Mouse (Mus musculus) limb, embryonic 15.5 days (tissue): ENCODE results near the gene Mgat4a. TPM values are rescaled to one million over a fixed set of nuclear protein-coding genes. Genes with fewer than 3 reads are reported as not detected.
A peak's percentile ranks its signal among the peaks of the same experiment; 100 is the strongest.

Experiments used
- ATAC-seq: fragments of 200-750 bp; cut with Nextera tagmentation; 2 replicates; pipeline ENCODE4 v1.8.0; 2017; ENCODE audit warnings: low read depth, moderate TSS enrichment; ENCODE audit not compliant: insufficient number of reproducible peaks, low FRiP score, low TSS enrichment
- H3K27ac ChIP-seq: fragments of 300-500 bp; sonication (generic); 2 replicates; pipeline ENCODE4 v1.5.1; 2015; ENCODE audit warnings: moderate library complexity, mild to moderate bottlenecking, inconsistent platforms
- H3K27me3 ChIP-seq: fragments of 300-500 bp; sonication (generic); 2 replicates; pipeline ENCODE4 v1.6.1; 2015; ENCODE audit warnings: inconsistent platforms
- H3K36me3 ChIP-seq: fragments of 300-500 bp; sonication (generic); 2 replicates; pipeline ENCODE4 v1.6.1; 2015; ENCODE audit warnings: inconsistent platforms
- H3K4me1 ChIP-seq: fragments of 300-500 bp; sonication (generic); 2 replicates; pipeline ENCODE4 v1.6.1; 2015; ENCODE audit warnings: inconsistent platforms
- H3K4me2 ChIP-seq: fragments of 300-500 bp; sonication (generic); 2 replicates; pipeline ENCODE4 v1.6.1; 2015; ENCODE audit warnings: mild to moderate bottlenecking, inconsistent platforms
- H3K4me3 ChIP-seq: fragments of 300-500 bp; sonication (generic); 2 replicates; pipeline ENCODE4 v1.5.1; 2015; ENCODE audit warnings: mild to moderate bottlenecking, inconsistent platforms
- H3K9ac ChIP-seq: fragments of 300-500 bp; sonication (generic); 2 replicates; pipeline ENCODE4 v1.6.1; 2015; ENCODE audit warnings: inconsistent platforms
- H3K9me3 ChIP-seq: fragments of 300-500 bp; sonication (generic); 2 replicates; pipeline ENCODE4 v1.6.1; 2016; ENCODE audit warnings: inconsistent platforms
- WGBS: fragments of 180-500 bp; shearing (Covaris S2); methylation state at CpG from one replicate; pipeline ENCODE4 v1.1.7; 2015; 5-methylcytosine and 5-hydroxymethylcytosine counted together
- polyA plus RNA-seq: library from polyadenylated mRNA; unstranded; fragments of >200 nt; fragmentation: Nextera tagmentation; extraction: Ambion mirVana; gene quantifications from 2 replicates; pipeline ENCODE4 v1.2.1, GENCODE M21; 2015

Mgat4a gene
- polyA plus RNA-seq, 1 experiment from 2014 or later, result 8.8 TPM

- Histone ChIP-seq H3K4me2 (no peak overlapping the region), H3K9me3 (no peaks in the 10 kb centered on the region), H3K4me3 (no peak overlapping the region), H3K27me3 (no peaks in the 10 kb centered on the region), H3K9ac (no peak overlapping the region), H3K4me1 (no peaks in the 10 kb centered on the region), H3K36me3 (peaks cover 58% of the 10 kb centered on the region), H3K27ac (no peak overlapping the region)
- WGBS, result 91% methylated on average over 16 of the region's 16 CpGs
- no peak for ATAC-seq
Observed at GRCm38 (mm10) chr1:37442848-37443835, 97.7 kb downstream of the Mgat4a start.

- H3K36me3 ChIP-seq, result peaks cover 83% of the 10 kb centered on the region
- peaks cover 5% of the 10 kb centered on the region for H3K4me1 ChIP-seq
- H3K27ac ChIP-seq, result no peak overlapping the region
- H3K9ac ChIP-seq, result no peak overlapping the region
- no peak overlapping the region for H3K4me2 ChIP-seq
- no peaks in the 10 kb centered on the region for H3K9me3 ChIP-seq
- ATAC-seq, result no peak
- H3K4me3 ChIP-seq, result no peak overlapping the region
- WGBS, result 88% methylated on average over 3 of the region's 3 CpGs
- no peaks in the 10 kb centered on the region for H3K27me3 ChIP-seq
Observed at GRCm38 (mm10) chr1:37436419-37436818, 104.4 kb downstream of the Mgat4a start.

DNA sequence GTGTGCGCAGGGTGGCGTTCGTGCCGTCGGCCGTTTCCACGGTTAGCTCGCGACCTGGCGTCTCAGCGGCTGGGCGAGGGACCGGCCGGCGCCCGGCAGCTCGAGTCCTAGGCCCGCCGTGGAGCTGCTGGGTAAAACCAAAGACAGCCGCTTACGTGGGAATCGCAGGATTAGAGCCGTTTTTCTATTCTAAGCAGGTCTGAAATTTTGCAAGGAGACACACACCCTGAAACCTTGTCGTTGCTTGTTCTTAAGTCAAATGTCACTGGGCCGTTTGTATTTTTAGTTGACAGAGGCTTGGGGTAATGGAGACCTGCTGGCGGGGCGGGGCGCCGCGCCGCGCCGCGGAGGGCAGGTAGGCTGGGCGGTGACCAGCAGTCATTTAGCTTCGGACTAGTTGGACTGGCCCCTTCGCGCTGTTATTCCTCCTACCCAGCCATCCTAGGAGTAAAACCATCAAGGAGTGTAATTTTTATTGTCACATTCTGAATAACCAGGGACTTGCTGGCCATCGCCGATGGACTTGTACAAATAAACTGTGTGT, 110.4 kb downstream of the Mgat4a start:
- 1% methylated on average over 40 of the region's 40 CpGs for WGBS
- H3K4me1 ChIP-seq, result peaks cover 22% of the 10 kb centered on the region
- no peak for ATAC-seq
- H3K4me3 ChIP-seq, result peak overlapping the region; percentile 98
- H3K36me3 ChIP-seq, result peaks cover 43% of the 10 kb centered on the region
- no peaks in the 10 kb centered on the region for H3K27me3 ChIP-seq
- H3K9ac ChIP-seq, result peak overlapping the region; percentile 89
- peak overlapping the region; percentile 85 for H3K27ac ChIP-seq
- peak overlapping the region; percentile 75 for H3K4me2 ChIP-seq
- H3K9me3 ChIP-seq, result no peaks in the 10 kb centered on the region

DNA sequence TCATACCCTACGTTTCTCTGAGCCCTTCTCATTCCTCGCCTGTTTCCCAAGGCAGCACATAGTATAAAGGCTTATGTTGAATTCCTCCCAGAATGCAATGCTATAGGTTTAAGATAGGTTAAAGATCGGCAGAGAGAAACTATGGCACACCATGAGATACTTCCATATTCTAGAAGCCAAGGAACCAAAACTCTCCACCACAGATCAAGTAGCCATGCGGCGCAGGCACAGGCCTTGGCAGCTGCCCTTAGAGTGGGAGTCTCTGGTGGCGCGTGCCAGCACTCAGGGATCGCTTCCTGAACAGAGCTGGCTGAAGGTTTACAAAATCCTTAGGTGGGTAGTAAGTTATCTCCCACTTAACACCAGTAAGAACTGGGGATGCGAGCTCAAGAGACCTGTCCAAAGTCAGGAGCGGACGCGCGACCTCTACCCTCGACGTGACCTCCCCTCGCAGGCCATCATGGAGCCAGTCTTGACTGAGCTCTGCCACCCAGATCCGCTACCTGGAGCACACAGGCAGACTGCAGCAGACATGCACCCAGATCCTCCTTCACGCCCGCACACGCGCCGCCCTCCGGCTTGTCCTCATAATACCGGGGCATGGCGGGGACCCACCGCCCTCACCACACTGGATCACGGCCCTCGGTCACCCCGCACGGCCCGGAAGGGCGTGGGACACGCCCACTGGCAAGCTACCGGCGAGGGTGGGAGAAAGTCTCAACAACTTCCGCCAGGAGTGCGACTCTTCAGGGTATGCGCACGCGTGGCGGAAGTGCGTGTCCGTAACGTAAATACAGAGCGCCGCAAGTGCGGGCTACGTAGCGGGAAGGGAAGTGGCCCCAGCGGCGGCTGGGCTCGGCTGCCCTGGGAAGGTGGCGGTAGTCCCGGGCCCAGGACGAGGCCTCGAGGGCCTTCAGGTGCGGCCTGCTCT, 111.2 kb downstream of the Mgat4a start, which contains the start of the genes Coa5 and Unc50:
Gene Coa5 (minus strand): TSS at position 738 of the 931 bp plus-strand sequence.
Gene Unc50 (plus strand): TSS at position 774 of the 931 bp plus-strand sequence.
- Histone ChIP-seq H3K4me2 (peak within 1 kb of the TSS; percentile 83), H3K27ac (peak within 1 kb of the TSS; percentile 85), H3K36me3 (peaks cover 43% of the 10 kb centered on the region), H3K9me3 (no peaks in the 10 kb centered on the region), H3K4me3 (peak within 1 kb of the TSS; percentile 98), H3K4me1 (peaks cover 22% of the 10 kb centered on the region), H3K9ac (peak within 1 kb of the TSS; percentile 89), H3K27me3 (no peaks in the 10 kb centered on the region)
- peak; percentile 96 for ATAC-seq
- 2% methylated on average over 57 of the region's 57 CpGs for WGBS

- ATAC-seq, result no peak
- Histone ChIP-seq H3K9ac (no peak overlapping the region), H3K27me3 (no peaks in the 10 kb centered on the region), H3K4me1 (peaks cover 21% of the 10 kb centered on the region), H3K4me3 (peak overlapping the region; percentile 98), H3K36me3 (peaks cover 46% of the 10 kb centered on the region), H3K4me2 (peak overlapping the region; percentile 83), H3K9me3 (no peaks in the 10 kb centered on the region), H3K27ac (no peak overlapping the region)
- WGBS, result 63% methylated on average over 2 of the region's 2 CpGs
Observed at GRCm38 (mm10) chr1:37428911-37429310, 111.9 kb downstream of the Mgat4a start.

DNA sequence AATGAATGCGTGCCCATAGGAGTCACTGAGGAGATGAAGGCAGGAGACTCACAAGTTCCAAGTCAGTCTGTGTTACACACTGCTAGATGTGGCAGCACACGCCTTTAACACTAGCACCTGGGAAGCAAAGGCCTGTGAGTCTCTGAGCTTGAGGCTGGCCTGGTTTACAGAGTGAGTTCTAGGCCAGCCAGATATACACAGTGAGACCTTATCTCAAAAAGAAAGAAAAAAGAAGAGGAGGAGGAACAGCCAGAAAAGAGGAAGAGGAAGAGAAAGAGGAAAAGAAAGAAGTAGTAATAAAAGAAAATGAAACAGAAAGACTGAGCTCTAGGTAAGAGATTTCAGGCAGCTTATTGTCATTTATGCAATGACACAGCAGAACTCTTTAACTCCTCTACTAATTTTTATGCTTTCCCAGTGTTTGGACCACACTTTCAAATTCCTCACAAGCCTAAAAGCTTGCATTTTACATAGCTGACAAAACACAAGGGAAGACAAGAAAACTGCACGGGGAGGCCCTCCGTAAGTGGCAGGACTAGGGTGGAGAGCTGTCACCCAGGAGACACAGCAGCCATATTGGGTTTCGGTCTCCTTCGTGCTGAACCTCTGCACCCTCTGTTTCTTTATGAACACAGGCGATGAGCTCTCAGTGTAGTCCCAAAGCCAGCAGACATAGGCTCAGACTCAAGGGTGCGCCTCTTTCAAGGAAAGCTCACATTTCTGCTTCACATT, 113.5 kb downstream of the Mgat4a start:
- Histone ChIP-seq H3K4me1 (peaks cover 20% of the 10 kb centered on the region), H3K9me3 (no peaks in the 10 kb centered on the region), H3K4me2 (no peak overlapping the region), H3K27ac (no peak overlapping the region), H3K4me3 (no peak overlapping the region), H3K9ac (no peak overlapping the region), H3K27me3 (no peaks in the 10 kb centered on the region), H3K36me3 (peaks cover 41% of the 10 kb centered on the region; the same call in 1 of the 2 replicates)
- 94% methylated on average over 8 of the region's 8 CpGs for WGBS
- no peak for ATAC-seq

DNA sequence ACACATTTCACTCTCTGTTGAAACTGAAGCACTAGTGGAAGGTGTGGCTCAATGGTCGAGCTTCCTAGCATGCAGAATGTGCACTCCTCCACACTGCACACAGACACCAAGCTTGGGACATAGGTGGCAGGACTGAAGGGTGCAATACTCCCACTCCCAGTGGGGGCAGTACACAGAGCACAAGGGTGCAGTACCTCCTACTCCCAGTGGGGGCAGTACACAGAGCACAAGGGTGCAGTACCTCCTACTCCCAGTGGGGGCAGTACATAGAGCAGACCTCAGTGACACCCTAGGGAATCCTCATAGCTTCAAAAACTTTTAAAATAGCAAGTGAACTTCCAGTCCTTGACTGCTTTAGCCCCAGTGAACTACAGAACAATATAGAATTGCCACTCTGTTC, 121.4 kb downstream of the Mgat4a start:
- H3K36me3 ChIP-seq, result peaks cover 59% of the 10 kb centered on the region
- H3K4me2 ChIP-seq, result no peak overlapping the region
- no peak overlapping the region for H3K27ac ChIP-seq
- ATAC-seq, result no peak
- no peak overlapping the region for H3K9ac ChIP-seq
- H3K9me3 ChIP-seq, result no peaks in the 10 kb centered on the region
- no peaks in the 10 kb centered on the region for H3K27me3 ChIP-seq
- 93% methylated on average over 1 of the region's 1 CpGs for WGBS
- no peaks in the 10 kb centered on the region for H3K4me1 ChIP-seq
- no peak overlapping the region for H3K4me3 ChIP-seq

DNA sequence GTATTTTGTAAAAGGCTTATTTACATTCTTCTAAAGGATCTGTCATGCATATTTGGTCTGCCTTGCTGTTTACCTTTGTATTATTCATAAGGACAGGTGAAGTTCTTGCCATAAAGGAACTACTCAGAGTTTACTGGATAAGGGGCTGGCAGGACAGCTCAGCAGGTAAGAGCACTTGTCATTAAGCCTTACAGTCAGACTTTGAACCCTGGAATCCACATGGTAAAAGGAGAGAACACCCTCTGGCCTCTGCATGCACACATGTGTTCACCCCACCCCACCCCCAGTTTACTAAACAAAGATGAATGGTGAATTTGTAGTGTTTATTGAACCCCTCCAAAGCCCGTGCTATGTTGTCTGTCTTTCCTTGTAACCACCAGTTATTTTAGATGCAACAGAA, 125.4 kb downstream of the Mgat4a start:
- Histone ChIP-seq H3K36me3 (peaks cover 31% of the 10 kb centered on the region), H3K9ac (no peak overlapping the region), H3K27me3 (no peaks in the 10 kb centered on the region), H3K4me2 (no peak overlapping the region), H3K27ac (no peak overlapping the region), H3K9me3 (no peaks in the 10 kb centered on the region), H3K4me3 (no peak overlapping the region), H3K4me1 (no peaks in the 10 kb centered on the region)
- 83% methylated on average over 1 of the region's 1 CpGs for WGBS
- ATAC-seq, result no peak

DNA sequence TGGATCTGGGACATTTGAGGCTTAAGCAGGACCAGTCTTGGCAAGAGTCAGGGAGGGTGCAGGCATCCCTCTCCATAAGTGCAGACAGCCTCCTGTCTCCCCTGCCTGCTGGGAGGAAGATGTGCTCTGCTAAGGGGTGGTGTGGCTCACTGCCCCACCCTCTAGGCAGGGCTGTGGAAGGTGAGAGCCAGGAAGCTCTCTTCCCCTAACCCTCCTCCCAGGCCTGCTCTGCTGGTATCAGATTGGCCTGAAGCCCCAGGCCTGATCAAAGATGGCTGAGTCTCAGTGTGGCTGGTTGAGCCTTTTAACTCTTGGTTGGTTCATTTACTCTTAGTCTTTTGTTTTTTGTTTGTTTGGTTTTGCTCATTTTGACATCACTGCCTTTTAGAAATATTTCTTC, 131.2 kb downstream of the Mgat4a start:
- H3K9me3 ChIP-seq, result no peaks in the 10 kb centered on the region
- H3K9ac ChIP-seq, result no peak overlapping the region
- no peak for ATAC-seq
- no peak overlapping the region for H3K4me2 ChIP-seq
- H3K27me3 ChIP-seq, result no peaks in the 10 kb centered on the region
- H3K27ac ChIP-seq, result no peak overlapping the region
- 0 out of 2 replicates have a peak, but pooled peaks cover 2% of the 10 kb centered on the region for H3K36me3 ChIP-seq
- H3K4me1 ChIP-seq, result no peaks in the 10 kb centered on the region
- H3K4me3 ChIP-seq, result no peak overlapping the region

GRCm38 (mm10) chr1:37408678-37409077, 132.1 kb downstream of the Mgat4a start:
- no peak overlapping the region for H3K4me2 ChIP-seq
- no peaks in the 10 kb centered on the region for H3K4me1 ChIP-seq
- H3K4me3 ChIP-seq, result no peak overlapping the region
- H3K27me3 ChIP-seq, result no peaks in the 10 kb centered on the region
- H3K27ac ChIP-seq, result no peak overlapping the region
- ATAC-seq, result no peak
- 63% methylated on average over 3 of the region's 3 CpGs for WGBS
- H3K9me3 ChIP-seq, result no peaks in the 10 kb centered on the region
- H3K9ac ChIP-seq, result no peak overlapping the region
- 0 out of 2 replicates have a peak, but pooled peaks cover 2% of the 10 kb centered on the region for H3K36me3 ChIP-seq

DNA sequence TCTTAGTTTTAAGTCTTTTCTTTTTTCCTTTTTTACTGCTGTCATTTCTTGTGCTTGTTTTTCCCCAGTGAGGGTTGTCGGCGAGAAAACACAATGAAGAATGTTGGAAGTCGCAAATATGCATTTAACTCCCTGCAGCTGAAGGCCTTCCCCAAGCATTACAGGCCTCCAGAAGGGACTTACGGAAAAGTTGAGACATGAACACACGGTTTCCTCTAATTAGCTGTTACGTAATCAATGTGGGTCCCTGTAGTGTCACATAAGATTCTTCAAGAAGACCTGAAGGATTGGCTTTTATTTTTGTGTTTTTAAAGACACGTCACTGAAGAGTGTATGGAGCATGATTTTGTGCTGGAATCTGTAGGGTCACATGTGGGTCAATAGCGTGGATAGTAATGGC, 132.8 kb downstream of the Mgat4a start:
- H3K4me1 ChIP-seq, result no peaks in the 10 kb centered on the region
- no peak overlapping the region for H3K27ac ChIP-seq
- H3K4me2 ChIP-seq, result no peak overlapping the region
- H3K36me3 ChIP-seq, result 0 out of 2 replicates have a peak, but pooled peaks cover 2% of the 10 kb centered on the region
- H3K4me3 ChIP-seq, result no peak overlapping the region
- no peak for ATAC-seq
- 66% methylated on average over 8 of the region's 8 CpGs for WGBS
- H3K9ac ChIP-seq, result no peak overlapping the region
- H3K27me3 ChIP-seq, result no peaks in the 10 kb centered on the region
- H3K9me3 ChIP-seq, result no peaks in the 10 kb centered on the region
